Mouse (Mus musculus): ENCODE data around the gene Hspb6.
A peak's percentile ranks its signal among the peaks of the same experiment; 100 is the strongest.

Hspb6 gene

GRCm38 (mm10) chr7:30552102-30553020 lies at the start of gene Hspb6, which contains the start of gene Proser3:
Hspb6 (plus strand) TSS chr7:30552178.
Proser3 (minus strand) TSS chr7:30552299.
- peak; percentile 95 for DNase-seq (ENCODE audit: extremely low spot score)

DNA sequence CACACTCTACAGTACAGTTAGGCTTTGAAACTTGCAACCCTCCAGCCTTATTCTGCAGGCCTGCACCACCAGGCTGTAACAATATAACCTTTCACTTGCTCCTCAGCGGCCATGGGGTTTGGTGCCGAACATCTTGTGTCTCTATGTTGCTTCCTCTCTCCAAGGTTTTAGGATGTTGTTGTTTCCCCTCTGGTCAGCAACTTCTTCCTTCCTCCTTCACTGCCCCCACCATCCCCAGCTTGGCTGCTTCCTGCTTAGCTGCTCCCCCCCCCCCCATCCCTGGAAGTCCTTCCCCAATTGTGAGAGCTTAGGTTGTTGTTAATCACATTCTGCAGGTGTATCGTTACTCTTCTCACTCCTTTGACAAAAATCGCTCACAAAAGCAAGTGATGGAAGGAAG lies 43.9 kb upstream of the Hspb6 start:
- no peak for DNase-seq (ENCODE audit: extremely low spot score)

DNA sequence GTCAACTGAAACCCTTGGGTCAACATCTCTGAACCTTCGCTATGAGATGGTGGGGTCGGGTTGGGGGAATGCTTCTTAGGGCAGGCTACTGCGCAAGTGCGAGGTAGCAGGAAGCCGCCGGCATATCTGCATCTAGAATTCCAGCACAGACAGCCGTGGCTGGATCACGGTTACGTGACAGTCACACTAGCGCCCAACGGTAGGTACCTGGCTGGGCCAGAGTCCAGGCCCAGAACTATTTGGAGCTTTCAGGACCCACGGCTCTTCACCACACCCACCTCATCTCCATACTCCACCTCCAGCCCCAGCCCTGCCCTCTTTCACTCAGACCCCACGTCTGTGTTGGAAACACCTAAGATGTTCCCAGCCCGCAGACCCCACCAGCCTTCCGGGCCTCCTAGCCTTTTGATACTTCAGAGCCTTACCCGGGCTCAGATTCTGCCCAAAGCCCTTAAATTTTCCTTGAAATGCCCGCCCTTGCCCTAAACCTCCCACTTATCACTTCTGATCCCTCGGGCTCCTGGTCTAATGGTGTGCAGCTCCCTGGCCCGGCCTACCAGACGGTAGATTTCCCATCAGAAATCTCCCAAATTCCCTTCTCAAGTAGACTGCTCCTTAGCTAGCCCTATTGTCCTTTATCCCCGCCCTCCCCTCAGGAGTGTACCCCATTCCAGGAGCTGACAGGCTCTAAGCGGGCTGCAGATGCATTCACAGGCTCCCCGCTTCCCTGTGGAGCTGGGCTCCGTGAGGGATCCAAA lies 36.8 kb upstream of the Hspb6 start:
- no peak for DNase-seq (ENCODE audit: extremely low spot score)

DNA sequence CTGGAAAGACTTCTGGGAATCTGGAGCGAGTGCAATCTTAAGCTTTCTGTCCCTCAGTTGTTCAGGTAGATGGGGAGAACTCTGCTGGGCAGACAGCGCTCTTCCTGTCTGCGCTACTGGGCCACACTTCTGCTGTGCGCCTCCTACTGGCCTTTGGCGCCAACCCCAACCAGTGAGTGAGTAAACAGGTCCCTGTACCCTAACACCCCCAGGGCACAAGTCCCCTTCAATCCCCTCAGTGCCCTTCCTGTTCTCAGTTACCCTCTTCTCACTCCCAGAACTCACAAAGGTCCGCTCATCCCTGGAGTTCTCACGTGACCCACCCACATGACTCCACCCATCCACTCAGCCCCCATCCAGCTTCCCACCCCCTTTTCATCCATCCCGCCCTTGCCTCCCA lies 33.7 kb upstream of the Hspb6 start:
- no peak for DNase-seq (ENCODE audit: extremely low spot score)

DNA sequence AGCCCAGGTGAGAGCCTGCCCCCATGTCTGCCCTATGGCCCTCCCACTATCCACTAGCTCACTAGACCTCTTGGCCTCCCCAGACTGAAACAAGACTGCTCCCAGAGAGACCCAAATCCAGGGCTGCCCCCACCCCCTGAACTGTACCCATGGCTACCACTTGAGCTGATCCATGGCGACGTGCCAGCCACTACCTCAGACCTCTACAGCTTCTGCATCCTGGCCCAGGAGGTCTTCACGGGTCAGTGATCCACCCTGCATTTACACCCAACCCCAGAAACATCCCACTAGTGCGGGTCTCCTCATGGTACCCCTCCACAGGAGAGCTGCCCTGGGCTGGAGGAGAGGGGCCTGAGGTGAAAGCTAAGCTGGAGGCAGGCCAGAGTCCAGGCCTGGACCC lies 31.6 kb upstream of the Hspb6 start:
- no peak for DNase-seq (ENCODE audit: extremely low spot score)

DNA sequence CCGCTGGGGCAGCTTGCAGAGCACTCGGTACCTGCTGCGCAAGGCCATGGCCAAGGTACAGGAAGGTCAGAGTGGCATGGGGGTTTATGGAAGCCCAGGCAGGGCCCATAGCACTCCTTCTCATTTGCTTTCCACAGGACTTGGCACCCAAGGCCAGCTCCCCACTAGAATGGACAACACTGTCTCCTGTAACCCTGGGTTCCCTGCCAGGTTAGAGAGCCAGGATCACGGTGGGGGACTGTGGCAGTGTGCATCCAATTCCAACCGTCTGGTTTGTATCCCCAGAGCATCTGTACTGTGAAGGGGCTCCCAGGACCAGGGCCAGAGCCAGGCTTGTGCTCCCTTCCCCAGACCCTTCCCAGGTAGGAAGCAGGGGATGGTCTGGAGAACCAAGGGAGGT lies 31.1 kb upstream of the Hspb6 start:
- DNase-seq (ENCODE audit: extremely low spot score), result no peak

- no peak for DNase-seq (ENCODE audit: extremely low spot score)
These were observed 29.1 kb upstream of the Hspb6 start for GRCm38 (mm10) chr7:30522871-30523270.

GRCm38 (mm10) chr7:30524487-30524886 lies 27.5 kb upstream of the Hspb6 start:
- no peak for DNase-seq (ENCODE audit: extremely low spot score)

DNA sequence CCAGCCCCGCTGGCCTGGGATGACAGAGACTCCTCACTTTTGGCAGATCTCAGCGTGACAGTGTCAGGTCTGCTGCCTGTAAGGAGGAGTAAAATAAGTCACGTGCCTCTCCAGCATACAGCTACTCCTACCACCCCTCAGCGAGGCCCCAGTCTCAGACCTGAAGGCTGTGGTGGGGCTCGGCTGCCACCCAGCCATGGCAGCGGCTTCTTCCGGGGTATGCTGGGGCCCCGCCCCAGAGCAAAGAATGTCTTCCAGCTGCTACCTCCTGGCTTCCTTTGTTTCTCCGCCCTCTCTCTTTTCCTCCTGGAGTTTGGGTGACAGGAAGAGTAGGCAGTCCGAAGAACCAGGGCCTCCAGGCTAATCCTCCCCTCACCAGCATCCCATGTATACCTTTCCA lies 26.0 kb upstream of the Hspb6 start:
- peak; percentile 8 for DNase-seq (ENCODE audit: extremely low spot score)

DNA sequence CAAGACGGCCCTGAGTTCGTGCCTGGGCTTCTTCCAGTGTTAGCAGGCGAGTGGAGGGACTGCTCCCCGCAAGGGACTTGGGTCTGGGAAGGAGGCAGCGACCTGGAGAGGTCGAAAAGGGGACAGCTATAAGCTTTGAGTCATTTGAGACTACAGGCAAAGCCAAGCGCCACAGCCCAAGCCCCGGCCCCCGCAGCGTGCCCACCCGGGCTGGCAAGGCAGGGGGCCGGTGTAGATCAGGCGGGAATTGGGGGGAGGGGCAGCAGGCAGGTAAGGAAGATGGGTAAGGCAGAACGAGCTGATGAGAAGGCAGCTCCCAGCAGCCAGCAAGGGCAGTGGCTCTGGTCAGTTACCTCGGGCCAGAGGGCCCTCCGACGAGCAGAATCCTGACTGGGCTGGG lies 25.6 kb upstream of the Hspb6 start:
- no peak for DNase-seq (ENCODE audit: extremely low spot score)

DNA sequence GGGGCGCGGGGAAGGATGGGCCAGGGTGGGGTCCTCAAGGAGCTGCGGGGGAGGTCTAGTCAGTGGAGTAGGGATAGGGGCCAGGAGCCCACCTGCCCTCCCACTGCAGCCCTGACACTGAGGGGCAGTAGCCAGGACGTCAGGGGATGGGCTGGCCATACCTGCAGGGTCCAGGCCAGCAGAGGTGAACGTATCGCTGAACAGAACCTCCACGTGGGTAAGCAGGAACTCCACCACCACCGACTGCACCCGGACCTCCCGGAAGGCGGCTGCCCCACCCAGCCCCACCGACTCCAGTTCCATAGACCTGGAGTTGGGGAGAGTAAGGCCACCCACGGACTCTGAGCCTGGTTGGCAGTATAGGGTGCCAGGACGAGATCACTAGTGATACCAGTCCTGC lies 25.0 kb upstream of the Hspb6 start:
- no peak for DNase-seq (ENCODE audit: extremely low spot score)

DNA sequence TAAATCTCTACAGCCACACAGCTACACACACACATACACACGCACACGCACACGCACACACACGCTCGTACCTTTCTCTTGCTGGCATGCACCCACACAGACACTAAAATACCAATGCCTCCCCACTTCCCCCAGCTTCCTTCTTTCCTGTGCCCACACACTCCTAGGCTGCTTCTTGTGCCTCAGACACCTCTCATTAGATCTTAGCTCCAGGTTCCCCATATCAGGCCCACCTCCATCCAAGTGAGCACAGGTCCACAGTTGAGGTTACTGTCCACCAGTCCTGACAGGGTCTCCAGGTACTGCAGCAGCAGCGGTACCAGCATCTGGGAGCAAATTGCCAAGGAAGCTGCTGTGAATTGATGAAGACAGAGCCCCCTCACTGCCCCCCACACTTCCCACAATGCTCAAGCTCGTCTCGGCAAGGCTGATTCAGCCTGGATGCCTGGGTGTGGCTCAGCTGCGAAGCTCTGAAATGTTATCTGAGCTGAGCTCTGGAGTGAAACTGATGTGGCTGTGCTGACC lies 20.6 kb upstream of the Hspb6 start:
- DNase-seq (ENCODE audit: extremely low spot score), result no peak

DNA sequence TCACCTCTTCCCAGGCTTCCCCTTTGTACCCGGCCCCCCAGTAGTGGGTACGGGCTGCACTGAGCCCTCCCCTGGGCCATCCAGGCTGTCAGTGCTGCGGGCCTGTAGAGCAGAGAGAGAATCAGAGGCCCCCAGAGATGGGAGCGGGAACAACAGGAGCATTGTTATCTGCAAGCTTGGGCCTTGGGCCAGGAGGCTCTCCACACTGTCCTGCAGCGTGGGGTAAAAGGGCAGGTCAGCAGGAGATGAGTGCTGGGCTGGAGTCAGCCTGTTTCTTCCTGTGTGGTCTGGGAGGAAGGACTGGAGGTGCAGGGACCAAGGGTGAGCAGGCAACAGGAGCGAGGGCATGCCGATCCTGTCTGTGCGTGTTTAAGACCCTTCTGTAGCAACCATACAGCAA lies 19.0 kb upstream of the Hspb6 start:
- peak; percentile 51 for DNase-seq (ENCODE audit: extremely low spot score)

GRCm38 (mm10) chr7:30533941-30534632 lies 17.9 kb upstream of the Hspb6 start:
- DNase-seq (ENCODE audit: extremely low spot score), result no peak

DNA sequence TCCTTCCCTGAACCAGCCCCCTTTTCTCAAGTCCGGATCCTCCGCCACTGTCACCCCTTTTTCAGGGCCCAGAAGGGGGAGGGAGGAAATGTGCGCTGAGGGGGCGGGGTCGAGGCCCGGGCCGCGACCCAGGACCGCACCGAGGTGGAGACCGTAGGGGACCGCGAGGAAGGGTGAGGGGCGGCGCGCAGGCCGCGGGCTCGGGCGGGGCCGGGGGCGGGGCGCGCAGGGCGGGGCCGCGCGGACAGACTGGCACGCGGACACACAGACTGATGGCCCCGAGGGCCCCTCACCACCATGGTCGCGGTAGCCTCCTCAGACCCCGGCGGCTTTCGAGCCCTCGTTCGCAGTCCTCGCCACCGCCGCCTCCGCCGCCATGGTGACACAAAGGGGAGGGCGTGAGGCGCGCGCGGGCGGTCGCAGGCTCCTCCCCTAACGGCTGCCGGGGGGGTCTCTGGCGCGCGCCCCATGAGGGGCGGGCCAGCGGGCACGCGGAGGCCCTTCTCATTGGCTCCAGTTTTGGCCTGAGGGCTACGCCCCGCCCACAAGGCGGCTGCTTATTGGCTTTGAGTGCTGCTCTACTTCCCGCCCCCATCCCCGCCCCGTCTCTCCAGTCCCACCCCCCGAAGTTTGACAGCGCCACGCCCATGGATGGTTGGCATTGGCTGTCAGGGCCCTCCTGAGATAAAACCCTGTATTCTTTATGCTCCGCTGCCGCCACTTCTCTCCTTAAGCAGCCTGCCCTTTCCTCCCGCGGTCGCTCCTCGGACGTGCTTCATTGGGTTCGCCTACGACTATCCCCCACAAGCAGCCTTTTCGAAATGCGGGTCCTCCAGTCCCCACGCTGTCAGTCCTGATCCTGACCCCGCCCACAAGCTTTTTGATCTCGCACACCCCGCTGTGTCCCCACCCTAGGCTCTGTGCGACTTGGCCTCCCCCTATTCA lies 17.1 kb upstream of the Hspb6 start, which contains the start of gene Arhgap33:
Gene Arhgap33 (minus strand): TSS at position 428 of the 945 bp plus-strand sequence.
- peak; percentile 96 for DNase-seq (ENCODE audit: extremely low spot score)

- no peak for DNase-seq (ENCODE audit: extremely low spot score)
These were observed 11.4 kb upstream of the Hspb6 start for GRCm38 (mm10) chr7:30540572-30540971.

DNA sequence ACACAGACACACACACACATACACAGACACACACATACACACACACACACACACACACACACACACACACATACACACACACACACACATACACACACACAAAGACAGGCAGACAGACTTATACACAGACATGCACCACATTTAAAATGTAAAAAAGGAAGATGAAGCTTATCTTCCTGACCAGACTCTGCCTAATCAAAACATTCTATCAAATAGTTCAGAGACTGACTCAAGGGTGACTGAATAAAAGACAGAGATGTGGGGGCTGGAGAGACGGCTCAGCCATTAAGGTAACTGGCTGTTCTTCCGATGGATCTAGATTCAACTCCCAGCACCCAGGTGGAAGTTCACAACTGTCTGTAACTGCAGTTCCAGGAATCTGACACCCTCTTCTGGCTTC lies 7.7 kb upstream of the Hspb6 start:
- no peak for DNase-seq (ENCODE audit: extremely low spot score)

DNA sequence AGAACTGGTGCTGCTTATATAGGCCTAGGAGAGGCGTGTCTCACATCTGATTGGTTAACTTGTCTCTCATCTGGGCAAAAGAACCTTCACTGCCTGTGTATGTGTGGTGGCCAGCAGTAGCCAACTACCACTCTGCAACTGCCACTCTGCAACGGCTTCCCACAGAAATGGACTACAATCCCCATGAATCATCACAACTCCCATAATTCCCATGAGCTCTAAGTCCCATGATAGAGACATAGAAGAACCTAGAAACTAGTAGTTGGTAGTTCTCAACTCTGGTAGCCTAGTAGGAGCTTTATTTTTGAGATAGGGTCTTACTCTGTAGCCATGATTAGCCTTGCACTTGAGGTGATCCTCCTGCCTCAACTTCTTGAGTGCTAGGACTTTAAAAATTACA lies 2.1 kb upstream of the Hspb6 start:
- no peak for DNase-seq (ENCODE audit: extremely low spot score)

- DNase-seq (ENCODE audit: extremely low spot score), result no peak
These were observed 1.4 kb upstream of the Hspb6 start for GRCm38 (mm10) chr7:30550603-30551002.

DNA sequence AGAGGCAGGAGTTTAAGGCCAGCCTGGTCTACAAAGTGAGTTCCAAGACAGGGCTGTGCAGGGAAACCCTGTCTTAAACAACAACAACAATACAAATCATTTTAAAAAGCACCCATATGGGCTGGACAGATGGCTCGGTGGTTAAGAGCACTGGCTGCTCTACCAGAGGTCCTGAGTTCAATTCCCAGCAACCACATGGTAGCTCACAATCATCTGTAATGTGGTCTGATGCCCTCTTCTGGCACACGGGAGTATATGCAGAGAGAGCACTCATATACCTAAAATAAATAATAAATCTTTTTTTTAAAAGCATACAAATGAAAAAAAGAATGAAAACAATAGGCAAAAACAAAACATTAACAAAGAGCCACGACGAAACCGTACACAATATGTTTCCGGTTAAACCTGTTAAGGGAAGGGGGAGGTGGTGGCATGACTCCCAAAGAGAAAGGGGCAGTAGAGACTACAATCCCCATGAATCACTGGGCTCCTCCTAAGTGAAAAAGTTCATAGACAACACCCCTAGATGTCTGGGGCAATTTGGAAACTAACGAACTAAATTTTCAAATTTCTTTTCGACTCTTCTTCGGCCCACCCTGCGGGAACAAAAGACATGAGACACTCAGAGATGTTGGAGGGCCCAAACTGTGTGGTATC lies 405 bp upstream of the Hspb6 start:
- DNase-seq (ENCODE audit: extremely low spot score), result no peak
